Mouse (Mus musculus) spleen, postnatal 10 days (tissue): ENCODE measurements around the gene Hsd11b2.

Source experiments
- DNase-seq, 2 experiments: peaks; one replicate each; pipeline ENCODE4 v3.0.0; 2021 to 2022; ENCODE audit warnings: low spot score in 2 of 2

Gene Hsd11b2

GRCm38 (mm10) chr8:105518436-105519313, at the start of gene Hsd11b2:
Gene Hsd11b2, plus strand, starts transcription at chr8:105518755.
- DNase-seq, result peak; percentile 54 to 64

DNA sequence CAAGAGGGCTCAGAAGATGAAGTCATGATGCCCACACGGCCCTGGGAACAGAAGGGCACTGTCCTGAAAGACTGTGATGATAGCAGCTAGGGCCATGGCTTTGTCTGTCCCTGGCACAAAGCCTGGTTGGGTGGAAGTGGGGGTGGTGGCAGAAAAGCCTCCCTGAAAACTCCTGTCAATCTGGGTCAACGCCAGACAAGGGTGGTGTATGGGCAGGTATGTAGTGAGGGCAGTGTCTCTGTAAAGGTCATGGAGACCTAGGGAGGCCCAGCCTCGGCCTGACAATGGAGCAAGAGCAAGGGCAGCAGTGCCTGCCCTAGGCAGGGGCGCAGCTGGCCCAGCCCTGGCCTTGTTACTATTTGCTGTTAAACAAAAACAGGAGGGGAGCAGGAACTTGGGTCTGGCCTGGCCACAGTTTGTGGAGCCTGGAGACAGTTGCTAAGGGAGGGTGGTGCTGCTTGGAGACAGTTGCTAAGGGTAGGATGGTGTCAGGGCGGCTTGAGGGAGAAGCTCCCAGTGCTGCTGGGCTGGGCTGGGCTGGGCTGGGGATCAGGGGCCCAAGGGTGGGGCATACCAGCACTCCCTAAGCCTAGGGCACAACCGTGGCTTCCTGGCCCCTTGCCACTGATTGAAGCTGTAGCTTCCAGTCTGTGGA, 49.4 kb upstream of the Hsd11b2 start:
- no peak for DNase-seq

DNA sequence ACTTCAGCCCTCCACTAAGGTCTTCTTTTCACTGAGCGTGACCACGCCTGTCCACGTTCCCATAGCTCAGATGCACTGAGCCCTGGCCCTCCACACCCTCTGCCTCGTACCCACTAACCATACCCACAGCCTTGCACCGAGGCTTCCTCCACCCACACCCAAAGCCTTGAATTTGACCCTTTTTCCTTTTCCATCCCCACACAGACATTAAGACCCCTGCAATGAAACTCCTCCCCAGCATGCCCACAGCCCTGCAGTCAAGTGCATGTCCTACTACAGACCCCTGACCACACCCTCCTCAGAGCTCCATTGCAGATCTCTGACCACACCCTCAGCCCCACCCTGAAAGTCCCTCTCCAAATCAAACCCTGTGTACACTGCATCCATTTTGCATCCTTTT, 48.7 kb upstream of the Hsd11b2 start:
- DNase-seq, result no peak

DNA sequence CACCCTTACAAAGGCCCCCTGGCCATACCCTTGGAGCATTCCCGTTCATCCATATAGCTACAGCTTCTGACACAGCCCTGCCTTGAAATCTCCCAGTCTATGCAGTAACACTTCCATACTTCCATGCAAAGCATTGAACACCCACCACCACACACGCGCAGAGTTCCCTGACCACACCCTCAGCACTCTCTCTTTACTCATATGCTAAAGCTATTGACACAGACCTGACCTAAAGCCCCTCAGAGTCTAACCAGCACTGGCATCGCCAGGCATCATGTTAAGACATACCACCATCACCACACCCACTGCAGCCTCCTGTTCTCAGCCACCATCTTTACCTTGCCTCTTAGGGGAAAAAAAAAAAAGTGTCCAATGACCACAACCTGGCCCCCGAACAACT, 48.3 kb upstream of the Hsd11b2 start:
- no peak for DNase-seq

DNA sequence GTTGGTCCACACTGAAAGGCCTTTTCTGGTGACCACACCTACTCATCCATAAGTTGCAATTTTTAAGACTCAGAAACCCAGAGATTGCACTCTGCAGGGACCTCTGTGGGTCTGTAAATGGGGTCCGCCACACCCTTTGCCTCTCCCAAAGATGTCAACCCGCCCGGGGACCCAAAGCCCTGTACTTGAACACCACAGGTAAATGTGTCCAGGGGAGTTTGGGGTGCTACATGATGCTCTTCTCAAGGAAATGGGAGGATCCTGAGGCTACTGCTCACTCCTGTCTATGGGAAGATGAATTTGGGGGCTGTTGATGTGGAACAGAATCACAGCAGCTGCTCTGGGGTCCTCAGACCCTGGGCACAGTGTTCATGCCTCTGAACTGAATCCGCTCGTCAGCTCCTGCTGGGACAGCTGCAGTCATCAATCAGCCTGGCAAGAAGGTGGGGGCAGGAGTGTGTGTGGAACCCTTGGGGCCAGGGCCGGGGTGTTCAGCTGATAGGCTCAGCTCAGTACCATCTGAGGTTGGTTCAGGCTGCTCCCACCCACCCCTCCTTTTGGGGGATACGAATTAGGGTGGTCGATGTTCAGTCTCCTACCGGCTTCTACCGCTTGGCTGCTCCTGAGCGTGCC, 47.8 kb upstream of the Hsd11b2 start:
- no peak for DNase-seq

DNA sequence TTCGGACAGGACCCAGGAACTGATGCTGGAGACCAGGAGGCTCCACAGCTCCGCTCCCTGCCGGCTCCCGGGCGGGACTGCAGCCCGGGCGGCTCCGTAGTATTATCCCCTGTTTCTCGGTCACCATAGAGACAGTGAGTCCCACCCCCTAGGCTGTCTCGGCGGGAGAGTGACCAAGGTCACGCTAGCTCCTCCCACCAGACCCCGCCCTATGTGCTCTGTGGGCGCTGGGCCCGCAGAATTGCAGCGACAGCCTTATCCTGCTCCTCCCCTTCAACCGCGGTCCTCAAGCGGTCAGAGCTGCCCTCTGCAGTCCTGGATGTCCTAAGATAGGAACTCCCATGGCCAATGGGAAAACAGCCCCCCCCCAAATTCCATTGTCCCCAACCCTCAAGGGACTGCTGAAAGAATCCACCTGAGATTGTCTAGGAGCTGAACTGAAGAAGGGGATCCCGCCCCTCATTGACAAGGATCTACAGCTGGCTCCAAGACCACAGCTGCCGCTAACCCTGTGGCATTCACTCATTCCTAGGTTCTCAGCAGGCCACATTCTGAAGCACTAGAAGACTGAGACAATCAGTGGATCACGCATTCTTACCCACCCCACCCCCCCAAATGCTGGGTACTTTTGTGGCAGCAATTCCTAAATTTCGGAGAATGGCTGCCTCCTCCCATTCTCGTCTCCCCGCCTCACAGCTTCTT, 47.1 kb upstream of the Hsd11b2 start, which contains the start of gene Tppp3:
Gene Tppp3, minus strand, starts transcription at position 213 of the 702 bp plus-strand sequence.
- DNase-seq, result peak; percentile 61 to 84

DNA sequence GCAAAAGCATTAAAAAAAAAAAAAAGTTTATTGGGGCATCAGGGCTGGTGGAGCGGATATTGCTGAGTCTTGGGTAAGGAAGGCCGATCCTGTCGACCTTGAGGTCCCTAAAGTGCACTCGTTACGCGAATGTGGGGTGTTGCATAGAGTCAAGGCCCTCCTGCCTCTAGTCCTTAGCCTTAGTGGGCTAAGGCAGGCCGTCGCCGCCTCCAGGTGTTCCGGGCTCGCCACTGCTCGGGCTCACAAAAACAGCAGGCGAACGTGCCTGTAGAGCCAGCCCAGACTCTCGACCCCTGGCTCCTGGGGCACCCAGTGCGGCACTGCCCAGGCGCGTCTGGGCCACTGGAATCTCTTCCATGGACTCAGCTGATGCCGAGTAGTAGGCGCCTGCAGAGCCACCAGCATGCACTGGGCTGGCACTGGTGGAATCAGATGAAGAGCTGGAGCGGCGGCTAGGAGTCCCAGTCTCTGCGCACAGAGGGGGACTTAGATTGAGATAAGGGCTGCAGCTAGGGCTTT, 46.1 kb upstream of the Hsd11b2 start:
- DNase-seq, result no peak

DNA sequence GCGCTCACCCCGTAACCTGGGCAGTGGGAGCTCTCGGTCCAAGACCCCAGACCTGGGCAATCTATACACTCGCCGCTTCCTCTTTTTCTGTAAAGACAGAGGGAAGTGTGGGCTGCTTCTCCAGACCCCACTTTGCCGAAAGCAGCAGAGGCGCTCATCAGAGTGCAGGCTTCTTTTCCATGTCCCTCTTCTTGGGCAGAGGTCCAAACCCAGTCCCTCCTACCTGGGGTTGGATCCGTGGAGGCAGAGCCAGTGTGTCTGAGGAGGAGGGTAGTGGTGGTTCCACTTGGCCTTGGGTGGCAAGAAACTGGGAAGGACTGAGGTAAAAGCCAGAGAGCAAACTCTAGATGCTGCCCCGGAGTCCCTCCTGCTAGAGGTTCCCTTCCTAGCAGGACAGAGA, 45.6 kb upstream of the Hsd11b2 start:
- no peak for DNase-seq

DNA sequence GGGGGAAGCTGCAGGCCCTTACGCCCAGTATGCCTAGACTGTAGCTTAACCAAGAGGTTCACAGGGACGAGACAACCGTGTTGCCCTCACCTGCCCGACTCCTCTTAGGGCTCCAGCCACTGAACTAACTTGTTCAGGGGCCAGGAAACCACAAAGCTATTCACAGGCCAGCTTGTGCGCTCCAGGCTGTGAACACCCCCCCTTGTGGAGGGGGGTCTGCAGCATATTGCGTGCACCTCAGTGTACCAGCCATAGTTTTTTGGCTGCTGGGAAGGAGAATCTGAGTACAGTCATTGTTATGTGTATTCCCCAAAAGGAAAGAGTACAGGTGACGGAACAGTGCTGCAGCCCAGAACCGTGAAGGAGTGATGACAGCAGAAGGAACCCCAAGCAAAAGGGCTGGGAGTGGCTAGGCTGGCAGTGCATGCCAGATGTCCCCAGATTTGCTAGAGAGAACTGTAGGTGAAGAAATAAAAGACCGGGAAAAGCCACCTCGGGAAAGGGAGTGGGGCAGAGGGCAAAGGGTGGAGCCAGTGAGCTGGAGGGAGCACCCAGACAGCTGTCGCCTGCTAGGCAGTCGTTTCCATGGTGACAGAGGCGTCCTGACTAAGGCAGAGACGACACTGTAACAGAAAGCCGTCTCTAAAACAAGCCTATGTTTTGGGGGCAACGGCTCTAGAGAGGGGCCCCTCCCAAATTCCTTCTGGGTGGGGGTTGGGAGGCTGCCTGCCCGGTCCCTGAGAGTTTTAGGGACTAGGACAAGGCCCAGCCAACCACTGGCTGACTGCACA, 44.5 kb upstream of the Hsd11b2 start:
- no peak for DNase-seq

- no peak for DNase-seq
These were observed 43.9 kb upstream of the Hsd11b2 start for GRCm38 (mm10) chr8:105474680-105475079.

- no peak for DNase-seq
These were observed 43.3 kb upstream of the Hsd11b2 start for GRCm38 (mm10) chr8:105475254-105475653.

GRCm38 (mm10) chr8:105475742-105476141, 42.8 kb upstream of the Hsd11b2 start:
- DNase-seq, result no peak

- no peak for DNase-seq
These were observed 42.4 kb upstream of the Hsd11b2 start for GRCm38 (mm10) chr8:105476161-105476560.

DNA sequence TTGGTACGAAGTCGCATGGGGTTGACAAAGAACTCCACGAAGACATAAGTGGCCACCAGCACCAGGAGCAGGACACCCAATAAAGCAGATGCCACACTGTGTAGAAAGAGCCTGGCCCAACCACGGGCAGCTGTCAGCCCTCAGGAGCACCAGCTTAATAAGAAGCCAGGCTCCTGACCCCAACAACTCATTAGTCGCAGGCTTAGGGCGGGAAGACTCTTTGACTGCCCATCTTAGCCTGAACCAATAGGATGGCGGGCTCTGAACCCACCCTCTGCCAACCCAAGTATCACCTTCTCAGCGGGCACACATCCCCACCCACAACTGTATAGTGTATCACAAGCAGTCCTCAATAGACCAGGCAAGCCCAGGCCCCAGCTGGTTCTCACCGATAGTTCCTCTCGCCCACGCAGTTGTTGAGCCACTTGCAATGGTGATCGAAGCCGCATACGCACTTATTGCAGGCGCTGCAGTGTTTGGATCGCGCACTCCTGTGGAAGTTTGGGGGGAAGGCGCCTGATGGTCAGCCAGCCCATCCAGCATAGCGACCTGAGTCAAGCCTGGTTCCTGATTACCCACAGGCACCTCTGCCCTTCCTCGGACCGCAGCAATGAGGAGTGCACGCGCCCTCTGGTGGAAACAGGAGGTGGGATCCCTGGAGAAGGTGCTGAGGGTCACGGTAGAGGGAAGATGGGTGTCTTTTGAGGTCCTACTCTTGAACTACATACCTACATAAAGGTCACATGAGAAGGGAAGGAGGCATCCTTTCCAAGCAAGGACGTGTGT, 41.7 kb upstream of the Hsd11b2 start:
- DNase-seq, result peak in 1 of 2 experiments; percentile 74

DNA sequence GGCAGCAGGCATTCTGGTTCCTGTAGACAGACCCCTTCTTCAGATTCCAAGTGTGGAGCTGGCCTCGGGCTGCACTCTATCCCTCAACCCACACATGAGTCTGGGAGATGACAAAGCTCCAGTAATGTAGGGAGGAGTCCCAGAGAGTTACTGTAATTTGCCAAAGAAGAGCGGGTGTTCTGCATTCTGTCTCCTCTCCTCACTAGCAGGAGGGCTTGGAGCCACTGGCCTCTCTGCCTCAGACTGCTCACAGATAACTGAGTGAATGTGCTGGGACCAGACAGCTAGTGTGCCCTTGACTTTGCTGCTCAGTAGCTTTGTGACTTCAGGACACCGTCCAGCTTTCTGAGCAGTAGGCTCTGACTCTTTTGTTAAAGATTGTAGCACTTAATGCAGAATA, 40.8 kb upstream of the Hsd11b2 start:
- DNase-seq, result no peak

- no peak for DNase-seq
These were observed 37.5 kb upstream of the Hsd11b2 start for GRCm38 (mm10) chr8:105481013-105481412.

GRCm38 (mm10) chr8:105481453-105481852, 37.1 kb upstream of the Hsd11b2 start:
- DNase-seq, result peak in 1 of 2 experiments; percentile 73

DNA sequence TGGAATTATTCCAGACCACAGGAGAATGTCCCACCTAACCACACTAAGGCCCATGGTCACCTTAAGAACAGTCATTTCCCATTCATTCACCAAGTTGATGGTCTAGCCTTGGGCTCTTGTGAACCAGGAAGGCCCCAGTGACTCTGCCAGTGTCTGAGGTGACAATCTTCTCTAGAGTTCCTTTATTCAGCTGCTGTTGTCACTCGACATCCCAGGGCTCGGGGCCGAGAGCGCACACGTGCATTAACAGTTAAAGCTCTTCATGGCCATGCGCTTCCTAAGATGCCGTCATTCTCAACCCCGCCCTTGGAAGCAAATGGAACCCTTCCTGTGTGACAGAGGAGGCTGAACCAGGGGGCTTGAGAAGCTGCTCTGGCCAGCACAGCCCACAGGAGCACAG, 36.4 kb upstream of the Hsd11b2 start:
- no peak for DNase-seq

DNA sequence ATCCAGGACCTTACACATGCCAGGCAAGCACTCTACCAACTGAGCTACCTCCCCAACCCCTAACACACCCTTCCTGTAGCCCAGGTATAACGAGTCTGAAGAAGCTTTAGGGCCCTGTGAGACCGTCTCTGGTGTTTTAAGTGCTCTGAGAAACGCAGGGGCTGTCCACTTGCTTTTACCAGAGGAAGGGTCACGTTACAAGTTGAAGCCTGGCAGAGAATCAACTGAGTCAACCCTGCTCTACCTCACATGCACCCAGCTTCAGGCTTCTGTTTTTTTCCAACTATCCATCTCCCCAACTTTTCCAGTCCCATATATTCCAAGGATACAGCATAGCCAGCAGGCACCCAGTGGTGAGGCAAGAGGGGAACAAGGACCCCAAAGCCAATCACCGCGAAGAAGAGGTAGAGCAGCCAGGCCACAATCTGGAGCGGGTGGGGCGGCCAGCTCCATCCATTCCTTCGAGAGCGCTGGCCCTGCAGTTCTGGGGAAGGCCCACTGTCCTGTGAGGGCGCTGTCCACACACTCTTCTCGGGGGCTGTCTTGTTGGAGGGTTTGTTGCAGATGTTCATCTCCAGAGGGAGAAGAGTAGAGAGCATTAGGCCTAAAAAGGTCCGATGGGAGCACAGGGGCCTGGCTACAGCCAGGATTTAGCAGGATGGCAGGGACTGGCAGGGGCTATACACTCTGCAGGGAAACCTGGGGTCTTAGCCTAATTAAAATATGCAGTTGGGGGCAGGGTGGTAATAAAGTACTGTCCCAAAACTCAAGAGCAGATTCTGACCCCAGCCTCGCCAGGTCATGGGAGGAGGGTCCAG, 35.1 kb upstream of the Hsd11b2 start:
- no peak for DNase-seq
